Mouse (Mus musculus) NIH3T3 (cell line): ENCODE results near the gene Smg9.
A peak's percentile ranks its signal among the peaks of the same experiment; 100 is the strongest.

Experiments
- DNase-seq: peaks from one replicate; pipeline ENCODE4 v3.0.0-alpha.2; 2012; ENCODE audit warnings: low read depth

Smg9 gene

DNA sequence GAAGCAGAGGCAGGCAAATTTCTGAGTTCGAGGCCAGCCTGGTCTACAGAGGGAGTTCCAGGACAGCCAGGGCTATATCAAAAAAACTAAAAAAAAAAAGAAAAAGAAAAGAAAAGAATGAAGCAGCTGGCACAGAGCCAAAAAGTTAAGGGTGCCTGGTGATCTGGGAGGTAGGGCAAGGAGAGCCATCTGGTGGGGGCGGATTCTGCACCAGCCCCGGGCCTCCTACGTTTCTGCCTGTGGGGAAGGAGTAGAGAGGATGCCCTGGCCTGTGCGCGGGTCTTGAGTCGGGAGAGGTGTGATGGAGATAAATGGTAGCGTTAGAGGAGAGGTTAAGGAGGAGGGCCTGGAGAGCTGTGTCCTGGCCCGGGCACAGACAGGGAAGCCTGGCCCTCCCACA lies 8.8 kb downstream of the Smg9 start:
- no peak for DNase-seq

DNA sequence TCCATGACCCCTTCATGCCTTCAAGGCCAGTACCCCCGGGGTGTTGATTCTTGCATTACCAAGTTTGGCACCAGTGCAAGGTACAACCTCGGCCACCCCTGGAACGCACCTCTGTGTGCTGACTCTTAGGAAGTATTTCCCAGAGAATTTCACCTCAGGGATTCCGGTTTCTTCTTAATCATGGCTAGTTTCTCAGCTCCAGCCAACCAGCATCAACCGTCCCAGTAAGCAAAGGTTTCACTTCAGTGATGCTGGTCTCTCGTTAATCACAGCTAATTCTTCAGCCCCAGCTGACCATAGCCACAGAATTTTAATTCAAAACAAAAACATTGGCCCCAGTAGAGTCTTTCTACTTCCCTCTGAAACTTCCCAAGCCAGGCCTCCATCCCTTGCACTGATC lies 10.7 kb downstream of the Smg9 start:
- DNase-seq = no peak

DNA sequence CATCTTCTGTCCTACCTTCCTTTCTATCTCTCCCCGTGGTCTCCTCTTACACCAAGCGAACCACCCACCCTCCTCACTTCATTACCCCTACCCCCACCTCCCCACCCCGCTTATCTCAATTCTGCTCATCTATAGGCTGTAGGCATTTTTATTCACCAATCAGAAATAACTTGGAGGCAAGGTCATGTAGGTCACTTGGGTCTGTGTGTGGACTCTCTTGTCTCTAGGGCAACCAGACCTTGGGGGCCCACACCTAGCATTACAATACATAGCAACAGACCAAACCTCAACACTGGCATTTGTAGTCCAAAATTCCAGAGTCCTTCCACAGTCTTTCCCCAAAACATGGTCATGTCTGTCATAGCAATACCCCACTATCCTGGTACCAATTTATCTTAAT lies 11.4 kb downstream of the Smg9 start:
- DNase-seq = no peak

DNA sequence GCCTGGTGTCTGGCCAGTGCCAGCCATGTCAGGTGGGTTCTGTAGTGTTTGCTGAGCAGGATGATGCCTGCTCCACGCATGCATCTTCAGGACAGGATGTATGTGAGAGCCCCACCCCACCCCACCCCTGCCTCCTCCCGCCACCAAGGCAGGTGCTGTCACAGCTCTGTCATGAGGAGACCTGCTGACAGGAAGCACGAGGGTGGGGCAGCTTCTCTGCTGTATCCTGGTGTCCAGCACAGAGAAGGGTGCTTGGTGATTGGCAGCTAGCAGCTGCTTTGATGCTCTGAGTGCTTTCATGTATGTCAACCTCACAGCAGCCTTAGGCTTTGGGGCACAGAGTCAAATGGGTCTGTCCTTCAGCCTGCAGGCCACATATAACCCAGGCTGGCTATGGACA lies 14.2 kb downstream of the Smg9 start:
- DNase-seq = no peak

DNA sequence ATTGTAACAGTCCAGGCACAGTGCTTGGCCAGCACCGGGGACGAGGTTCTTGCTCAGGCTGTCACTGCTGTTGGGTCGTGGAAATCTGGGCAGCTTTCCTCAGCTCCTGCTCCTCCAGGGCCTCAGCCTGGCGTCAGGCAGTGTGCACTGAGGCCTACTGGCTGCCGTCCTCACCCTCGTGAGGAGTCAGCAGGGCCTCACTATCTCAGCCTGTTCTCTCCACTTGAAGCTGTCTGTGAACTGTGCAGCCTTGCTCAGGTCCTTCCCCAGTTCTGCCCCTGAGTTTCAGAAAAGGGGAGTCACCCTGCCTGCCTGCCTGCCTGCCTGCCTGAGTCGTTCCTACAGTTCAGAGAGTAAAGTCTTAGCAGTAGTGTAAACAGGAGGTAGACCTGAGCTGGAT lies 15.8 kb downstream of the Smg9 start:
- DNase-seq = no peak

DNA sequence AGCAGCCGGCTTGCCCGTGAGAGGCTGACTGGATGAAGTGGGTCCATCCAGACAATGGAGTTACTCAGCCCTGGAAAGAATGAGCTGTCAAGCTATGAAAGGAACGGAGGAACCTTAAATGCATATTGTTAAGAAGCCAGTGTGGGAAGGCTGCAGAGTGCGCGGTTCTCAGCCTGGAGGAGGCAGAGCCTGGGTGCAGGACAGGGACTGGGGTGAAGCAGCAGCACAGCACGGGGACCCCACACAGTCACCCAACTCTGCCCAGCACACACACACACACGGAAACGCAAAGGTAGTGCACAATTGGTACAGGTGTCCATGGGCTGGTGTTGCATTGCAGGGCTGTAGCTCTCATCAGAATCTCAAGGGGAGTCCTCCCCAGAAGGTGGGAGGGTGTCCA lies 20.2 kb downstream of the Smg9 start:
- no peak for DNase-seq

DNA sequence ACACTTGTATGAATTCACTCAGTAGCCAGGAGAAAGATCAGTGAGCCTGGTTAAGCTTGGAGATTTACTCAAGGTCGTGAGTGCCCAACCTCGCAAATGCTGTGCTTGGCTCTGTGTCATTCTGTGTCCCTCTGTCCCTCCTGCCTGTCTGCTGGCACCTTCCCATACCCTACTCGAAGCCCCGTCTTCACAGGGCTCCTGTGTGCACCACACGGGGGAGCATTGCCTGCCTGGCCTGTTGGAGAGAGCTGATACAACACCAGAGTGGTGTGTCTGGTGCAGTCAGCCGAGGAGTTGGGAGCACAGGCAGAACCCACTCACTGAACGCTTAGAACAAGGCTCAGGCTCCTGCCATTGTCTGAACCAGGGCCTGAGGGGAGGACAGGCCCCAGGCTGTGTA lies 22.2 kb downstream of the Smg9 start:
- no peak for DNase-seq

DNA sequence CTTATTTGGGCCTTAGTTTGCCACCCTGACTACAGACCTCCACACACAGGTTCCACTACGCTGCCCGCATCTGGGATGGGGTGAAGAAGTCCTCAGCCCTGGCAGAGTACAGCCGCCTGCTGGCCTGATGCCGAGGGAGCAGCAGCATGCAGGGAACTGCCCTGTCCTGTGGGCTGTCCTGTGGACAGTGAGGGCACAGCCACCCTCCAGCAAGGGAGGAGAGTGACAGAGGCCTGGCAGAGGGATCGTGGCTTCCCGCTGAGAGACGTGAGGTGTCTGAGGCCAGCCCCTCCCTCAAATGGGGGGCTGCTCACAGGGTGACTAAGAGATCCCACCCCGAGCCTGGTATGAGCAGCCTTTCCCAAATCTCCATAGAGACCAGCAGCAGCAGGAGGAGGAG lies 22.8 kb downstream of the Smg9 start:
- DNase-seq = no peak

DNA sequence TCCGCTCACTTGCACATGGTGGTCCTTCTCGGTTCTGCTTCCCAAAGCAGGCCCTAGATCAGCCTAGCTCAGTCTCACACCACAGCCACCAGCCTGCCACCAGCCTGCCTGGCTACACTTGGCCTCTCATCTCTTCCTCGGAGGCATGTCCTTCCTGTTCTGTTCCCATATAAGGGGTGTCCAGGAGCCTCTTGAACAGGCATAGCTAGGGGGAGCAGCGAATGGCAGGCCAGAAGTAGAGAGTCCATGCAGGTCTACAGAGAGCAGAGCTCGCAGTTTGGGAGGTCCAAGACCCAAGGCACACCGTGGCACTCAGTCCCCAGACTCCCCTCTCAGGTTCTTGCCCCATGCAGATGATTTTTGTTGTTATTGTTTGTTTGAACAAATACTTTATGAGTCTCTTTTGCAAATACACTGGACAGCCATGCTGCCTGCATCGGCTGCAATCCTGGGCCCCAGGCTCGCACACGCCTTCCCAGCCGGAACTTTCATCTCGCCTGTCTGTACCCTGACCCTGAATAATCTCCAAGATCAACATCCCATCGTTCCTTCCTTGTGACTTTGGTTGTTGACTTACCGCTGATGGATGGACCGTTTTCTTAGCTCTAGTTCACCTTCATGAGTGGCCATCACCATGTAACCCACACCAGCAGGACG lies 23.8 kb downstream of the Smg9 start:
- no peak for DNase-seq

DNA sequence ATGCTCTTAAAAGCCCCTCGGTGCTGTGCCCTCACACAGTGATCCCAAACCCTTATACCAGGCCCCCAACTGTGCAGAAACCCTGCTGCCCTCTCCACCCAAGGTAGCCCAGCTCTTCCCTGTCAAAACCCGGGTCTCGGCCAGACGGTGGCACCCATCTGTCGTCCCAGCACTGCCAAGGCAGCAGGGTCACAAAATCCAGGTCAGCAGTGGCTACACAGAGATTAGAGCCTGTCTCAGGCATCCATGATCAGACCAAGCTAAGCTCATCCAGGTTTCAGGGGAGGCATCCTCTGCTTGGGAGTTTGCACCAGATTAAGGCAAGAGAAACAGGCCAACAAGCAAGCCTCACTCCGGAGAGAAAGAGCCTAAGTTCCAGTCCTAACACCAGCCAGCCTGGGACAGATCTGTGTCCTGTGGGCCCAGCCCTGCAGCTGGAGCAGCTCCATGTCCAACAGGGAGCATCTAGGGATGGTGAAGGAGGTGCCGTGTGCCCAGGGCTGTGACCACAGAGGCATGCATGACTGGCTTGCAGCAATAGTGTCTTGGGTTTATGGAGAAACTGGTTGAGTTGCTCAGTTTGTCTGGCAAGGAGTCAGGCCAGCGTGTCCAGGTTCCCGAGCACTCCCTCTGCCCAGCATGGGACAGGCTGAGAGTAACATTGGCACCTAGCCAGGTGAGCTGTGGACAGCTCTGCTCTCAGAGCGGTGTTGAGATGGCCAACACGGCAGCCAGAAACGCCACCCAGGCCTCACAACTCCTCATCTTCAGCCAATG lies 24.7 kb downstream of the Smg9 start:
- peak; percentile 19 for DNase-seq

DNA sequence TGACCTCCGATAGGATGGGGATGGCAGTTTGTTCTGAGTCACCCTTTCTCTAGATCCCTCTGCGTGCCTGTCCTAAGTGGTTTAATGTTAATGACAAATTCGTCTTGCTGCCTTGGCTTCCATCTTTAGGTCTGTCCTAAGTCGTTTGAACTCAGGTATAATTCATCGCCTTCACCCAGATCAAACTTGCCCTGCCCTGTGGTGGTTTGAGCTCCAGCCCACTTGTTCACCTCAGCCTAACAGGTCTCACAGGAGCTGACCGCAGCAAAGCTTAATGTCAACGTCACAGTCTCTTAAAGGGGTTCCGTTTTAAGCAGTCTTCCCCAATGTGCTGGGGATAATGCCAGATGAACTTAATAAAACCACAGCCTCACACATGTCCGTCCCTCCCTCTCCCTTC lies 26.5 kb downstream of the Smg9 start:
- DNase-seq = no peak

DNA sequence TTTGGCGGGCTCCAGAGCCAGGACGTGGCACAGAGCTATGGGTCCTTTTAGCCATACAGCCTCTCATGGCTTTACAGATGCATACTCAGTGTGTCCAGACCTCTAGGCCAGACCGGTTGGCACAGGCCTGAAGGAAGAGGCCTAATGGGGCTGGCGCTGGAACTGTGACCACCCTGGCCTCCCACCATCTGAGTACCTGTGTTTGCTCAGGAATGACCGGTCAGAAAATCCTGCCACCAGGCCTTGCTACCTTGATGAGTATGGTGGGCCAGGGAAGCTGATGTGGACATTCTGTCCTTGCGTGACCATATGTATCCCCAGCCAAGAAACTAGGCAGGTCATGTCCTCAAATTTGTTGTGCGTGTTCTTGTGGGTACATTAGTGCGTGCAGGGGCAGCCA lies 27.7 kb downstream of the Smg9 start:
- DNase-seq = no peak

DNA sequence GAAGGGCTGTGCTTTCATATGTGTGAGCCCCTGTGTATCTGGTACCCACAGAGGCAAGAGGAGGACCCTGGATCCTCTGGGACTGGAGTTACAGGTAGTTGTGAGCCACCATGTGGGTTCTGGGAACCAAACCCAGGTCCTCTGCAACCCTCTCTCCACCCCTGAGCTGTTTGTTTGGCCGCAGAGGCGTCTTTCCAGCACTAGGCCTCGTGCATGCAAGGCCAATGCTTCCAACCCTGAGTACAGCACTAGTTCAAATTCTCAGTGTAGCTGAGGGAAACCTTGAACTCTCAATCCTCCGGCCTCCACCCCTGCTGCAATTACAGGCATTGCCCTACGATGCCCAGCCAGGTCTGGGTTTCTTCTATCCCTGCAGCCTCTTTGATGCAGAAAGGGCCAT lies 29.3 kb downstream of the Smg9 start:
- no peak for DNase-seq

DNA sequence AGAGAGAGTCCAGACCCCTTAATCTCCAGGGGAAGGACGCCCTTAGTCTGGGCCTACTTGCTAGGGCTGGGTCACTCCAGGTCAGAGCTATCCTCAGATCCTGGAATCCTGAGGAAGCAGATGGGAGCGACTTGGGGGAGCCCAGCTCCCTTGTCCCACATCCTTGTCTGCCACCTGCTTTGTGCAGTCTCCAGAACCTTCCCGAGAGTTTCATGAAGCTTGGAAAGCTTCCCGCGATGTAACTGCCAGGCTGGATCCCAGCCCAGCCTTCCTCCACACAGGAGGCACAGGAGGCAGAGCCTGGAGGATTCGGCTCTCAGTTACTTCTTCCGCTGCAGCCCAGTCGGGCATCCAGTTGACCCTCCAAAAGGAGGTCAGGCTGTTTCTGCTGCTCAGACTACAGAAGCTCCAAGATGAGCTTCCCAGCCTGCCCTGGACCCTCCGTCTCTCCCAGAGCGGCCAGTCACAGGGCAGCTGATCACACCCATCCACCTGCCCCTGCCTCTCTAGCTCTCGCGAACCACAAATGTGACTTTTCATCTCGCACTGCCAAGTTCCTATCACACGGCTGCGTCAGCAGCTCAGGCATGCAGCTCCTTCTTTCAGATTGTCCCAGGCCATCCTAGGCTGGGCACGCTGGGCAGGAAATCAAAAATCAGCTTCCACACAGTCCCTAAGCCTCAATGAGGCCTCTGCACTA lies 30.1 kb downstream of the Smg9 start:
- DNase-seq = peak; percentile 48

DNA sequence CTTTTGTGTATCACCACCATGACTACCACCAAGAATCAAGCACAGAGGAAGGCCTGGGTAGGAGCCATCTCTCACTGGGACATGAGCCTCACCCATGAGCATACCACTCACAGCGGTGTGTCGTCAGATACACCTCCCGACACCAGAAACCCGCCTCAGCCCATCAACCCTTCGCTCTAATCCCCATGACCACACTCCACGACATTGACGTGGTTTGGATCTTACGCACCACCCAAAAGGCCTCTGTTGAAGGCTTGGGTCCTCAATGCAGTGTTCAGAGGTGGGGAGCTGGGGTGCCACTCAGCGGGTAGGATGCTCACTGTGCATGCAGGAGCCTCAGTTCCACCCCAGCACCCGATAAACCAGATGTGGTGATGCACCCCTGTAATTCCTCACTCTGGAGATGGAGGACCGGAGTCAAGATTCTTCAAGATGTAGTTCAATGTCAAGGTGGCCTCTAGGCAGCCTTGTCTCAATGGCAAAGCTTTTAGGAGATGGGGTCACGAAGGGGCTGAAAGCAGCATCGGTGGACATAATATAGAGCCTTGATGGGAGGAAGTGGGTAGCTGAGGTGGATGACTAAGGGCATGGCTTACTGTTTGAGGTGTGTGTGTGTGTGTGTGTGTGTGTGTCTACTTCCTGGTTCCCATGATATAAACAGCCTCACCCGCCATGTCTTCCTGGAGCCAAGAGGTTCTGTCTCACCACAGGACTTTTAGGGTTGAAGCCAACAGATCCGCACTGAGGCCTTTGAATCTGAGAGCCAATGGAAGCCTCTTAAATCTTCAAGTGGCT lies 31.3 kb downstream of the Smg9 start:
- no peak for DNase-seq

DNA sequence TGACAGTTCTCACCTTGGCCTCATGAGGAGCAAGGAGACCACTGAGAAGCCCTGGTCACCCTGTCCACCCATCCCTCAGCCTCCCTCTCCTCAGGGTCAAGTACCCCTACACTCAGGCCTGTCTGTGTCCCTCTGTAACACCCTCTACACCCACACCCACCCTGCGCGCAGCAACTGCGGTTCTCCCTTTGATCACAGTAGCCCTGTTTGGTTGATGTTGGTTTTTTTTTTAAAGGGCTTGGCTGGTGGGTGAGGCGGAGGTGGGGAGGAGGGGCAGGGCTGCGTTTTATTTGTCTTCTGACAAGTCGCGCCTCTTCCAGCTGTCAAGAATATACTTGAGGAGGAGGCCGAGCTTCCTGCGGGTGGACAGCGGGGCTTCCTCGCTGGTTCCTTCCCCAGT lies 32.3 kb downstream of the Smg9 start:
- DNase-seq = no peak

DNA sequence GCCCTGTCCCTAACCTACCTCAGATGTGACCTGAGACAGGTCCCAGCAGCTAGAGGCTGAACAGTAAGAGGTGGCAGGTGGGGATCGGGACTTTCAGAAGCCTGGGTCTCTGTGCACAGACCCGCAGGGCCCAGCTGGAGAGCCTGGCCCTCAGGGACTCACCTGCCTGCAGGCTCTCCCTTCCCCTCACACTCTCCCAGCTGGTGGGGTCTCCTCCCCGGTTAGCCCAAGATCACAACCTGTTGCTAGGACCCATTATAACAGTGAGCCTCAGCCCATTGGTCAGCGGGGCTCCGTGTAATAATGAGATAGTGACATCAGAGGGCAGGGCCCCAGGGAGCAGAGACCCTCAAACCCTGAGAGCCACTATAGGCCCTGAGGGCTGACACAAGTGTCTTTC lies 35.9 kb downstream of the Smg9 start:
- no peak for DNase-seq

DNA sequence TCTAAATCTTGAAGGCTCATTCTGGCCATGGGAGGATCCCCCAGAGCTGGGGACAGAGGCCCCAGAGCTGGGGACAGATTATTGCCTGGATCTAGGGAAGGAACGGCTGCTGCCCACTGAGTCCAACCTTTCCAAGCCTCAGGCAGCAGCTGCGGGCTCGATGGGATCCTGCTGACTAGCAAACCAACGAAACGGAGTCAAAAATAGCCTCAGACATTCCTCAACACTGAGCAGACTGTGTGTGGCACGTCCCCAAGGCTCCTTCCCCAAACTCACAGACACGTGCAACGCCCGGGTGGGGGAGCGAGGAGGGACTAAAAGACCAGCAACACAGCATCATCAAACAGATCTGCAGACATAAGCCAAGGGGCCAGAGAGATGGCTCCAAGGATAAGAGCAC lies 38.6 kb downstream of the Smg9 start:
- peak; percentile 58 for DNase-seq

DNA sequence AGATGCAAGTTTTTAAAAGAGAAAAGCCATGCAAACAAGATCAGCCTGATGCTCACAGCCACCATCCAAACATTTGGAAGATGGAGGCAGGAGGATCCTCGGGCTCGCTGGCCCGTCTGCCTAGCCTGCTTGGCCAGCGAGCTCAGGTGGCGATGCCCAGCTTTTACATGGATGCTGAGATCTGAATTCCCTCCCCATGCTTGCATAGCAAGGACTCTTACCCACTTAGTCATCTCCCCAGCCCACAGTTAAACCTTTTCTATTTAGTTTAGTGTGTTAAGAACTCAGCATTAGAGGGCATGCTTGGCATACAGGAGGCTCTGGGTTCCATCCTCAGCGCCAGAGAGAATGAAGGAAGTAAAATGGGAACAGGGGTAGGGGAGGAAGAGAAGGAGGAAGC lies 39.8 kb downstream of the Smg9 start:
- DNase-seq = peak; percentile 59

DNA sequence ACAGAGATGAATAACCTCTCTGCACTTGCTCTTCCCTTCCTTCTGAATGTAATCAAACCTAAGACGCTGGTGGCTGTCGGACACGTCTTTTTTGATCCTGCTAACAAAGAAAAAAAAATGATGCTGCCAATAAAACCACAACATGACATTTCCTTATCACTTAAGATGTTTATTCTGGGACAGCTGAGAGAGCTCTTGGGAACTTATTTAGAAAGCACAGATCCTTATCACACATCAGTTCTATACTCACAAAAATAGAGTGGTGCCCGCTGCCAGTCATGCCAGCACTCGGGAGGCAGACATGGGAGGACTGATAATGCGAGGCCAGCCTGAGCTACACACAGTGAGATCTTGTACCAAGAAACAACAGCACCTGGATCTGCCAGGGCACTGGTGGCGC lies 40.5 kb downstream of the Smg9 start:
- no peak for DNase-seq

DNA sequence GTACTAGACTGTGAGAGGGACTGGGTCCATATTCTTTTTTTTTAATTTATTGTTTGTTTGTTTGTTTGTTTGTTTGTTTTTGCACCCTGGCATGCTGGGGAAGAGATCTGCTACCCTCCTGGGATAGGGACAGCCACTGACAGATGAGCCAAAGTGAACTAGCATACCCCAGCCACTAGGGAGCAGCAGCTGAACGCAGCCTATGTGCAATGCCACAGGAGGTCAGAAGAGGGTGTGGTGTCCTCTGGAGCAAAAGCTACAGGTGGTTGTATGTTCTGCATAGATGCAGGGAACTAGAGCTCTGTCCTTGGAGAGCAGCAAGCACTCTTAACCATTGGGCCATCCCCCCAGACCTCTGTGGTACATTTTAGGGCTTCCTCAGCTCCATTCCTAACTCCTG lies 42.4 kb downstream of the Smg9 start:
- peak; percentile 85 for DNase-seq

DNA sequence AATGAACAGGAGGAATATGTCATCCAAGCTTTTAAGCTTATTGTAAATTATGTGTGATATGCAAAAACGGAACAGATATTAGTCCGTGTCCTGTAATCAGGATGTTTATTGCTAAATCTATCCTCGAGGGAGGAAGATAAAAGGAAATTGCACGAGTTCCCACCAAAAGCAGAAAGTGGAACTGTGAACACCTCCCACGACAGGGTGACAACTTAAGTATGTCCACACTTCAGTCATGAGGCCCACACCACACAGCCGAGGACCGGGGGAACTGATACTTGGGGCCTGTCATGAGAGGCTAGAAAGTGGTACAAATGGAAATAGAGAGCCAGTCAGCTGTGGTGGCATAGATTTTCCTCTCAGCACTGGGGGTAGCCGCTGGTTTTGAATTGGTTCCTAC lies 42.9 kb downstream of the Smg9 start:
- DNase-seq = no peak
